Mouse (Mus musculus) brain, embryonic 18.5 days (tissue): ENCODE results near the gene Borcs5.

Experiments used
- DNase-seq: peaks from one replicate; pipeline ENCODE4 v3.0.0-alpha.2; 2012; ENCODE audit warnings: low read depth, low spot score

The Borcs5 gene

GRCm38 (mm10) chr6:134716168-134716587, 76.9 kb downstream of the Borcs5 start:
- DNase-seq: no peak

GRCm38 (mm10) chr6:134717886-134718667, 78.8 kb downstream of the Borcs5 start:
- DNase-seq: no peak

GRCm38 (mm10) chr6:134718668-134719065, 79.4 kb downstream of the Borcs5 start:
- no peak for DNase-seq

GRCm38 (mm10) chr6:134719156-134719555, 79.8 kb downstream of the Borcs5 start:
- no peak for DNase-seq

- DNase-seq: no peak
These were observed 80.8 kb downstream of the Borcs5 start for GRCm38 (mm10) chr6:134720150-134720549.

- DNase-seq: no peak
These were observed 82.5 kb downstream of the Borcs5 start for GRCm38 (mm10) chr6:134721729-134722269.

GRCm38 (mm10) chr6:134722906-134723305, 83.6 kb downstream of the Borcs5 start:
- DNase-seq: no peak

- DNase-seq: no peak
These were observed 84.0 kb downstream of the Borcs5 start for GRCm38 (mm10) chr6:134723326-134723725.

GRCm38 (mm10) chr6:134723833-134724553, 84.7 kb downstream of the Borcs5 start:
- DNase-seq: no peak

- no peak for DNase-seq
These were observed 86.1 kb downstream of the Borcs5 start for GRCm38 (mm10) chr6:134725406-134725805.

GRCm38 (mm10) chr6:134730978-134731377, 91.7 kb downstream of the Borcs5 start:
- no peak for DNase-seq

- DNase-seq: no peak
These were observed 93.5 kb downstream of the Borcs5 start for GRCm38 (mm10) chr6:134732813-134733212.

- DNase-seq: no peak
These were observed 94.5 kb downstream of the Borcs5 start for GRCm38 (mm10) chr6:134733800-134734221.

GRCm38 (mm10) chr6:134736853-134737252, 97.5 kb downstream of the Borcs5 start:
- no peak for DNase-seq

GRCm38 (mm10) chr6:134743568-134743967, 104.3 kb downstream of the Borcs5 start:
- no peak for DNase-seq

GRCm38 (mm10) chr6:134745876-134746275, 106.6 kb downstream of the Borcs5 start:
- no peak for DNase-seq

GRCm38 (mm10) chr6:134748126-134748525, 108.8 kb downstream of the Borcs5 start:
- DNase-seq: no peak

- DNase-seq: no peak
These were observed 111.8 kb downstream of the Borcs5 start for GRCm38 (mm10) chr6:134751087-134751486.

GRCm38 (mm10) chr6:134751883-134752647, 112.8 kb downstream of the Borcs5 start:
- DNase-seq: no peak

GRCm38 (mm10) chr6:134753412-134753811, 114.1 kb downstream of the Borcs5 start:
- no peak for DNase-seq

GRCm38 (mm10) chr6:134753858-134754257, 114.5 kb downstream of the Borcs5 start:
- DNase-seq: no peak

- DNase-seq: no peak
These were observed 116.7 kb downstream of the Borcs5 start for GRCm38 (mm10) chr6:134756058-134756457.
